Mouse (Mus musculus) left cerebral cortex, adult 6 months (tissue): ENCODE data around the gene Lax1. TPM values are rescaled to one million over a fixed set of nuclear protein-coding genes. Genes with fewer than 3 reads are reported as not detected.

Experiments
- long read RNA-seq, 2 experiments: library from polyadenylated mRNA; unstranded; transcript quantifications; one replicate each; pipeline ENCODE4 v2.0.0; 2019 to 2020
- polyA plus RNA-seq: library from polyadenylated mRNA; unstranded; fragments of <200 nt; fragmentation: Nextera tagmentation; gene quantifications from 2 replicates; pipeline ENCODE4 v1.2.3, GENCODE M21; 2021

The Lax1 gene
- polyA plus RNA-seq = not detected in 2 replicates
- long read RNA-seq, experiment 1 = 0 reads
- long read RNA-seq, experiment 2 = 0 reads

DNA sequence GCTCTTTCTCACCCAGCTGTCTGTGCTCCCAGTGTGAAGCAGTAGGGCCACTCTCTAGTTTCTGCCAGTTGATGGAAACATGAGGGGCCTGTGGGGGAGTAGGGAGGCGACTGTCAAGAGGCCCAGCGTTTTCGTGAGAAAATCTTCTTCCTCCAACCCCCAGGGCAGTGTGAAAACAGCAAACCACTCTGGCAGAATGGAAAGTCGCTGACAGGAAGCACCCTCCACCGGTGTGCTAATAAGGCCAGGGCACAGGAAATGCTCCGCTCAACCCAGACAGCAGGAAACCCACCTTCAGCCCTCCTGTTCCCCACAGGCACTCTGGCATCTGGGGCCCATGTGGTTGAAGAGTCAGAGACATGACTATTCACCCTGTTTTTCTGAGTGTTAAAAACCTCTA lies at the start of gene Lax1:
Lax1 (minus strand) TSS at position 212 of the 400 bp plus-strand sequence.

GRCm38 (mm10) chr1:133661203-133661933 lies 28.5 kb downstream of the Lax1 start, which contains the start of gene Gm38394:
Gene Gm38394, minus strand, starts transcription at chr1:133661318.

DNA sequence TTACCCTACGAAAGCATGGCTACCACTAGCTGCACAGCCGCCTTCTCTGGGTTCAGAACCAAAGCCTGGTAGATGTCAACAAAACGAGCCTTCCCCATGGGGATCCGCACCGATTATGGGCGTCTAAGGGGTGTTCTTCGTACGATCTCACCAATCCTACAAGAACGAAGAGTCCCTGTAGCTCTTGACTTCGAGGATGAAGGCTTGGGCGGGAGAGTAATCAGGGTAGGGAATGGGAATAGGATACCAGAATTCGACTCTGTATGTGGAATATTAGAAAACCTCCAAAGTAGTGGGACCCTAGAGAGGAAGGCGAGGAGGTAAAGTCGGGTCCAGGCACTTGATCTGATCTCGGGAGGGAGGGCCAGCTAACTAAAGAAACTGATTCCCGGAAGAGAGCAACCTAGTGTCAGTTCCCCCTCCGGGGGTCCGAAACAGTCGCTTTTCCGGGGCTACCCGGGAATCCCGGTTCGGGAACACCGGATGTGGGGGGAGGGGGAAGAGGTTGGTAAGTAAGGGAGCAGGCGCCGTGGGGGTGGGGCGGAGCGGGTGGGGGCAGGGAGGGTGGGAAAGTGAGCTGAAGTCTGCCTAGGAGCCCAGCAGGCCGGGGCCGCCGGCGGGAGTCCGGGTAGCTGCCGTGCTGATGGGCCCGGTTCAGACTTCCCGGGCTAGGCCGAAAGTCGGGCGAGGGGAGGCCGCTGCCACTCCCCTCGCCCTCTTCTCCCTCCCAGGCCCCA lies 29.3 kb downstream of the Lax1 start, which contains the start of gene Zbed6:
Zbed6 (minus strand) TSS at position 420 of the 737 bp plus-strand sequence.

Other genes starting within 250 kb of the Lax1 start
- gene Snrpe, start 79.8 kb downstream of the Lax1 start, polyA plus RNA-seq = 328 and 333 TPM in 2 replicates
- 0.39 and 0.49 TPM in 2 replicates for gene Zbed6, start 29.2 kb downstream of the Lax1 start, polyA plus RNA-seq
- gene Gm38394, start 28.8 kb downstream of the Lax1 start, polyA plus RNA-seq = 0.31 and 0.35 TPM in 2 replicates
- gene Atp2b4, start 110.9 kb upstream of the Lax1 start, polyA plus RNA-seq = 12.9 and 21.2 TPM in 2 replicates
- 0.93 and 1.3 TPM in 2 replicates for gene Optc, start 217.9 kb upstream of the Lax1 start, polyA plus RNA-seq
- gene Prelp, start 231.3 kb upstream of the Lax1 start, polyA plus RNA-seq = 15.0 and 24.5 TPM in 2 replicates